Mouse (Mus musculus): ENCODE measurements around the gene Slco1c1. TPM values are rescaled to one million over a fixed set of nuclear protein-coding genes. Genes with fewer than 3 reads are reported as not detected.

Slco1c1 gene
- polyA plus RNA-seq, 1 experiment from 2014 or later, result 23.5 TPM

DNA sequence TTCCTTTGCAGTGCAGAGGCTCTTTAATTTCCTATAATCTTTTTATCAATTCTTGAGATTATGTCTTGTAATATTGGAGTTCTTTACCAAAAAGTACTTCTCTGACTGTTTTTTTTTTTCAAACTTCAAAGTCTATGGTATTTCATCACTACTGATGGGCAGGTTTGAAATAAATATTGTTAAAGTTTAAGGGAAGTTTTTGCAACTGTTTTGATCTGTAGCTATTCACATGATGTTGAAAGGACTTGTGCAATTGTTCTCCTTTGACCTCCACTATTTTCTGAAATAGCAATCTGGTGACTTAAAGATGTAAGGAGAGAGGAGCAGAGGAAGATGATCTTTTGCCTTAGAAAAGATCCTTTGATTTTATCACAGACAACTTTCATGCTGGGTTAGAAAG, 89.8 kb downstream of the Slco1c1 start:
- H3K9me3 ChIP-seq (ENCODE audit: control insufficient read depth, low read length), result no peaks in the 10 kb centered on the region
- no peaks in the 10 kb centered on the region for H3K4me1 ChIP-seq (replicated peaks; ENCODE audit: control insufficient read depth, insufficient read depth, low read length)
- DNase-seq (ENCODE audit: low spot score) (no peak), ATAC-seq (ENCODE audit: low FRiP score) (no peak)
- no peak overlapping the region for H3K4me2 ChIP-seq (replicated peaks)
- H3K27me3 ChIP-seq (ENCODE audit: control insufficient read depth, insufficient read depth, low read length), result no peaks in the 10 kb centered on the region
- H3K27ac ChIP-seq, result no peak overlapping the region
- H3K36me3 ChIP-seq (replicated peaks; ENCODE audit: control insufficient read depth, insufficient read depth), result no peaks in the 10 kb centered on the region
- no peak overlapping the region for H3K4me3 ChIP-seq (replicated peaks; ENCODE audit: low read length)
- H3K9ac ChIP-seq, result no peak overlapping the region

DNA sequence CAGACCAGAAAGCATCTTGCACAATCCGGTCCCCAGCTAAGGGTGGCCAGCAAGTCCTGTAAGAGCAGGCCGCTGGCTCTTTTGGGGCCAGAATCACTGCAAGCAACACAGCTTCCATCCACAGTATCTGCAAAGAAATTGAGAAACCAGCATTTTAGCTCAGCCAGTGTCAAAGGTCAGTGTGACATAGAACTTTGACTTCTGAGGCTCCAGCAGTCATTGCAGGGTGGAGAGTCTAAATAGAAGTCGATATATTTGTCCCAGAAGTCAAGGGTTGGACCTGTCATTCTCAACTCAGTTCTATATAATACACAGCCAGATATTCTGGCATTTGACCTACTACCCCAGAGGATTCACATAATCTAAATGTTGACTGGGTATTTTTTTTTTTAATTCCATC, 91.2 kb downstream of the Slco1c1 start:
- no peaks in the 10 kb centered on the region for H3K9me3 ChIP-seq (ENCODE audit: control insufficient read depth, low read length)
- ATAC-seq (ENCODE audit: low FRiP score) (no peak), DNase-seq (ENCODE audit: low spot score) (no peak)
- no peaks in the 10 kb centered on the region for H3K27me3 ChIP-seq (ENCODE audit: control insufficient read depth, insufficient read depth, low read length)
- no peaks in the 10 kb centered on the region for H3K4me1 ChIP-seq (replicated peaks; ENCODE audit: control insufficient read depth, insufficient read depth, low read length)
- H3K4me3 ChIP-seq (replicated peaks; ENCODE audit: low read length), result no peak overlapping the region
- H3K27ac ChIP-seq, result no peak overlapping the region
- WGBS, result 92% methylated on average over 3 of the region's 3 CpGs
- no peak overlapping the region for H3K4me2 ChIP-seq (replicated peaks)
- H3K9ac ChIP-seq, result no peak overlapping the region
- H3K36me3 ChIP-seq (replicated peaks; ENCODE audit: control insufficient read depth, insufficient read depth), result no peaks in the 10 kb centered on the region

Other genes with a start within 250 kb of the Slco1c1 start
- not detected in 2 replicates for gene Slco1b2, start 105.2 kb downstream of the Slco1c1 start, polyA plus RNA-seq (2014; fragmentation: Nextera tagmentation; extraction: Ambion mirVana)
- not detected in 2 replicates for gene Gm5724, start 249.4 kb downstream of the Slco1c1 start, polyA plus RNA-seq (2014; fragmentation: Nextera tagmentation; extraction: Ambion mirVana)